Mouse (Mus musculus) natural killer cell, adult 2 months (primary cell): Measurements from ENCODE around the gene Tmem132a.

Experiments
- DNase-seq, 2 experiments: peaks; one replicate each; pipeline ENCODE4 v3.0.0; 2022; ENCODE audit warnings: low spot score in 2 of 2

The Tmem132a gene

GRCm38 (mm10) chr19:10878201-10878837 is 8.6 kb upstream of the Tmem132a start:
- DNase-seq, result no peak

- DNase-seq, result no peak
Measured at GRCm38 (mm10) chr19:10871328-10871961, 1.7 kb upstream of the Tmem132a start.

- no peak for DNase-seq
Measured at GRCm38 (mm10) chr19:10870676-10871075, 936 bp upstream of the Tmem132a start.

DNA sequence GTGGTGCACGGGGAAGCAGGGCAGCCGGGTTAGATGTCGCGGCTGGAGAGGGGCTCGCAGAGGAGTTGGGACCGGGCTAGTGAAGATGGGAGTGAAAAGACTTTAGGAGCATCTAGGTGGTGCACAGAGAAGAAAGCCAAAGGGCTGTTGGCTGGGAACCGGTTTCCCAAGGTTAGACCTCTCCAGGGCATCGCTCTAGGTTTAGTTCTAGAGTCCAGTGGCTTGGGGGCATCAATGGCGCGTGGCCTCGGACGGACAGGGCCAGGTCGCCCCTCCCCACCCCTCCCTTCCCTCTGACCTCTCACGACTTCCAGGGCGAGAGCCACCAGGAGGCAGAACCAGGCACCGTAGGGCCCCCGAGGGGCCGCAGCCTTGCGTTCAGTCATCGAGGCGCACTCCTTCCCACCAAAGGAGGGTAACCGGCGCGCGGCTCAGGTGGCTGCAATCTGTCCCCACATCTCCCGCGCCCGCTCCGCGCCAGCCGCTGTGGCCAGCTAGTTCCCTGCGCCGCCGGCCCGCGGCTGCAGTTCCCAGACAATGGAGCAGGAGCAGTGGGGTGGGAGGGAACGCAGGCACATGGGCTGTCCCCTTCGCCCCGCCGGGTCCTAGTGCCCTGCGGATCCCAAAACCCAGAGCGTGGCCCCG is 377 bp downstream of the Tmem132a start:
- no peak for DNase-seq

GRCm38 (mm10) chr19:10868623-10869141 is 1.1 kb downstream of the Tmem132a start:
- DNase-seq, result no peak

GRCm38 (mm10) chr19:10867946-10868622 is 1.7 kb downstream of the Tmem132a start:
- no peak for DNase-seq

GRCm38 (mm10) chr19:10866351-10866750 is 3.4 kb downstream of the Tmem132a start:
- no peak for DNase-seq

DNA sequence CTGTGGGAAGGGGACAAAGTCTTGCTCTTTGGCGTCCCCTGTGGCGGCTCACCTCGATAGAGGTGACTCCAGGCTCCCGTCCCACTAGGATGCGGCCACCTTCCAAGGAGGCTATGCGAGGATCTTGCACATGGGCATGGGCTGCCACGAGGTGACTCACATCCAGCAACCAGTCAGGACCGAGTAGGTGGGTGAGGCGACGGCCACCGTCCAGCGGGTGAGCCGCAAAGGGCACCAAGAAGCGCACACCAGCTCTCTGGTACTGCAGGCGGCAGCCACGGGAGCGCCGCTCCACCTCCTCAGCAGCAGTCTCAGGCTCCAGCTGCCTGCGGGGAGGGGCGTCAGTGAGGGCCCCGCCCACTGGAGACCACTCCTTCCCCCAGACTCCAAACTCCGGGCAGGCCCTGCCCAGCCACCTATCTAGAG is 9.7 kb downstream of the Tmem132a start:
- no peak for DNase-seq

GRCm38 (mm10) chr19:10856520-10856919 is 13.2 kb downstream of the Tmem132a start:
- no peak for DNase-seq

DNA sequence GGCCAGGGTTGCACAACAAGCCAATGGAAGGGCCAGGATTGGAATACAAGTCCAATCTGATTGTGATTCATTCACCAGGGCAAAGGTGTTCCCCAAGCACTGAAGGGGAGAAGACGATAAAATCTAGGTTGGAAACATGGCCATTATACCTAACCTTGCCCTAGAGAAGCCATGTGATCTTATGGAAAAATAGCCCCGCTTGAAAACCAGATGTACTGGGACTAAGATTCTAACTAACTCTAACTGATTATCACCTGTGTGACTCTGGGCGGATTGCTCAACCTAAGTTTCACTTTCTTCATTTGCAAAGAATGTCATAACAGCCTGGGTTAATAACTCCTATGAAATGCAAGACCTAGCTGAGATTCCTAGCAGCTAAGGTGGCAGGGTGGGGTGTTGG is 14.3 kb downstream of the Tmem132a start:
- DNase-seq, result no peak

DNA sequence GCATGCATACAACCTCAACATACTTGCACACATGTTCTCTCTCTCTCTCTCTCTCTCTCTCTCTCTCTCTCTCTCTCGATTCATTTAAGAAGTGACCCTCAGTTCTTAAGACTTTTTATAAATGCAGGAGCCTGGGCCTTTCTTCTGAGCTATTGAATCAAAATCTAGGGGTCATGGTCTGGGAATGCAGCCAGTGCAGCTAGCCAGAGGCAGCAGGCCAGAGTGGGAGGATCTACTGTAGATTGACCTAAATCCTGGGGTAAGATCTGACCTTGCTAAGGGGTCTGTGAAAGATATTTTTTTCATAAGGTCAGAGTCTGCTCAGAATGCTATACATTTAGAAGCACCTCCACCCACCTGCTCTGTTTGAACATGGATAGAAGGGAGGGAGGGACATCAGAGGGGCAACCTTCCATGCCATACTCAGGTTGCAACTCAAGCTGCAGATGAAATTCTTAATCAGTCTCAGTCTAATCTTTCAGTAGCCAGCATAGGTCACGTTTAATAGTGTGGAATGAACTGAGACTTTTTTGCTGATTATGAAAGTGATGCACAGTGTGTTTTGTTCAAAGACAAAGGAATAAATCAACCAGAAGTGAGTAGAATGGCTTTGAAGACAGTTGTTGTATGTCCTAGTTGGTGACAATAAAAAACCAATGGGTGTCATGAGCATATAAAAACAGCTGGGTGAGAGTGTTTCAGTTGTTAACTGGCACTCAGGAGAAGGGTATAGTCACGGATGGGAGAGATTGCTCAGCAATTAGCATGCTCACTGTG is 22.2 kb downstream of the Tmem132a start:
- DNase-seq, result no peak

- no peak for DNase-seq
Measured at GRCm38 (mm10) chr19:10846150-10846549, 23.6 kb downstream of the Tmem132a start.

- DNase-seq, result peak in 1 of 2 experiments; percentile 44
Measured at GRCm38 (mm10) chr19:10845454-10845853, 24.3 kb downstream of the Tmem132a start.

DNA sequence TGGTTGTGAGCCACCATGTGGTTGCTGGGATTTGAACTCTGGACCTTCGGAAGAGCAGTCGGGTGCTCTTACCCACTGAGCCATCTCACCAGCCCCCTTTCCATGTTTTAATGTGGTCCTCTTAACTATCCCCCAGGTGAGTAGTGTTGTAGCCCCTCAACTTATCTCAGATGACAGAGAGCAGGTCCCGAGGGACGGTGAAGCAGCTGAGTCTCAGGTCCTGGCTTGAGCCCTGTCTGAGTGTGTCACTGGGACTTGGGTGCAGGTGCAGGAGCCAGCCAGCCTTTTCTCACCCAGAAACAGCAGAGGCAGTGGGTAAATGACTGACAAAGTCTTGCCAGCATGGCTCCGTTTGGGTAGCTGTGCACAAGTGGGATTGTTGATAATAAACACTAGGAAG is 25.5 kb downstream of the Tmem132a start:
- DNase-seq, result no peak

GRCm38 (mm10) chr19:10842914-10843313 is 26.8 kb downstream of the Tmem132a start:
- DNase-seq, result peak in 1 of 2 experiments; percentile 45

GRCm38 (mm10) chr19:10841721-10842626 is 27.8 kb downstream of the Tmem132a start:
- DNase-seq, result peak; percentile 35 to 71

DNA sequence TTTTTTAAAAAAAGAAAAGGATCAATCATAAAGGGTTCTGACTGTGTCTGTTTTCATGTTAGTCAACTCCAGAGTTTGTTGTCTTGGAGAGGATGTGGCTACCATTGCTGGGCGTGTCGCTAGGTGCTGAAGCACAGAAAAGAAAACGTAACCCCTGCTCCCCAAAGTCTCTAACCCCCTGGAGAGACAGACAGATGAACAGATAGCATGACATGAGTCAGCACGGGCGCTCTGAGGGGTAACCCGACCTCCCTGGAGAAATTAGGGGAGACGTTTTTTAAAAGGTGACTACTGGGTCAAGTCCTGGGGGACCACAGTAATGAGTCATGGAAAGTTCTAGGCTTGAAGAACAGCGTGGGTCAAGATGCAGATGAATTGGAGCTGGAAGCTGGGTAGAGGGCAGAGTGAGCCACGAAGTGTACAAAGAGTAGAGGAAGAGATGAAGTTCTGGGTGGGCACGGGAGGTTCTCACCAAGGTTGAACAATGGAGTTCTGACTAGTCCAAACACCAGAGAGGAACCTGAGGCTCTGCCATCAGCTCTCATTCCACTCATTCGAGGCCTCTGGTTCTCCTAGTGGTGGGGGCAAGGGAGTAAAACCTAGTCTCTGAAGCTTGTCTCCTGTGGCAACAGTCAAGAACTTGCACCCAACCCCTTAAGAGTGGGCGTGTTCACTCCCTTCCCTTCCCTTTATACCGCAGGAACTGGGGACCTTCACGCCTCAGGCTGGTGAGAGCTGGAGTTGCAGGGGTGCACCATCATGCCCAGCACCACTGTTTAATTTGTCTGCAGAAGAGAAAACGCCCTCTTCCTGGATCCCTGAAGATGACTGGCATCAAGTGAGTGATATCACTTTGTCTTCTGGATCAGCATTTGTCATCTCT is 30.5 kb downstream of the Tmem132a start, which contains the start of gene Slc15a3:
Gene Slc15a3, plus strand, starts transcription at position 718 of the 883 bp plus-strand sequence.
- peak in 1 of 2 experiments; percentile 19 for DNase-seq

GRCm38 (mm10) chr19:10835671-10836070 is 34.1 kb downstream of the Tmem132a start:
- DNase-seq, result no peak

DNA sequence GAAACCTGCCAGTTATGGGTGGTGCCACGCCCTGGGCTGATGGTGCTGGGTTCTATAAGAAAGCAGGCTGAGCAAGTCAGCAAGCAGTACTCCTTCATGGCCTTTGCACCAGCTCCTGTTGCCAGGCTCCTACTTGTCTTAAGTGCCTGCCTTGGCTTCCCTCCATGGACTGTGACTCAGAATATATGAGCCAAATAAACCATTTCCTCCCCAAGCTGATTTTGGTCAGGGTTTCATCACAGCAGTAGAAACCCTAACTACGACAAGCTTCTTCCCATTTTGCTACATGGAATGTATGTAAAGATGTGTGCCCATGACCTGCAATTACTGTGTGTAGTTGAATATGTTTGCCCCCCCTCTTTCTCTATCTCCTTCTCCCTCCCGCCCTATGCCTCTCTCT is 36.1 kb downstream of the Tmem132a start:
- DNase-seq, result no peak
